Mouse (Mus musculus) cerebellum, adult 18-20 months (tissue): ENCODE data around the gene Myh10.
A peak's percentile ranks its signal among the peaks of the same experiment; 100 is the strongest.

Source experiments
- DNase-seq, 2 experiments: peaks; one replicate each; pipeline ENCODE4 v3.0.0; 2021

Myh10 gene

GRCm38 (mm10) chr11:68691321-68692009, at the start of gene Myh10:
Gene Myh10 (plus strand): TSS chr11:68691559.
- DNase-seq: peak; percentile 98 to 100

- no peak for DNase-seq
These were observed 46.6 kb upstream of the Myh10 start for GRCm38 (mm10) chr11:68644781-68645180.

- DNase-seq: no peak
These were observed 43.6 kb upstream of the Myh10 start for GRCm38 (mm10) chr11:68647808-68648207.

GRCm38 (mm10) chr11:68648385-68649148, 42.8 kb upstream of the Myh10 start:
- no peak for DNase-seq

- DNase-seq: peak; percentile 33 to 45
These were observed 39.8 kb upstream of the Myh10 start for GRCm38 (mm10) chr11:68651518-68651917.

- no peak for DNase-seq
These were observed 35.8 kb upstream of the Myh10 start for GRCm38 (mm10) chr11:68655524-68655923.

- no peak for DNase-seq
These were observed 34.3 kb upstream of the Myh10 start for GRCm38 (mm10) chr11:68656887-68657685.

- DNase-seq: no peak
These were observed 33.5 kb upstream of the Myh10 start for GRCm38 (mm10) chr11:68657811-68658210.

- no peak for DNase-seq
These were observed 26.0 kb upstream of the Myh10 start for GRCm38 (mm10) chr11:68665331-68665730.

- DNase-seq: no peak
These were observed 25.1 kb upstream of the Myh10 start for GRCm38 (mm10) chr11:68666210-68666609.

- DNase-seq: no peak
These were observed 18.9 kb upstream of the Myh10 start for GRCm38 (mm10) chr11:68672270-68672970.

- DNase-seq: no peak
These were observed 17.3 kb upstream of the Myh10 start for GRCm38 (mm10) chr11:68674071-68674470.

GRCm38 (mm10) chr11:68674643-68675042, 16.7 kb upstream of the Myh10 start:
- DNase-seq: no peak

- no peak for DNase-seq
These were observed 16.1 kb upstream of the Myh10 start for GRCm38 (mm10) chr11:68675274-68675673.

GRCm38 (mm10) chr11:68681254-68681839, 10.0 kb upstream of the Myh10 start:
- DNase-seq: no peak

GRCm38 (mm10) chr11:68682136-68682806, 9.1 kb upstream of the Myh10 start:
- no peak for DNase-seq

GRCm38 (mm10) chr11:68686001-68686400, 5.4 kb upstream of the Myh10 start:
- DNase-seq: no peak

GRCm38 (mm10) chr11:68689304-68689703, 2.1 kb upstream of the Myh10 start:
- no peak for DNase-seq

- no peak for DNase-seq
These were observed 894 bp upstream of the Myh10 start for GRCm38 (mm10) chr11:68690465-68690864.

- DNase-seq: peak; percentile 51 to 60
These were observed 792 bp downstream of the Myh10 start for GRCm38 (mm10) chr11:68692010-68692692.
